Mouse (Mus musculus): ENCODE data around the gene Vash1. TPM values are rescaled to one million over a fixed set of nuclear protein-coding genes. Genes with fewer than 3 reads are reported as not detected.

The Vash1 gene
- polyA plus RNA-seq, 2 experiments = 11.3 to 14.5 TPM

- no peak overlapping the region for H3K4me3 ChIP-seq (replicated peaks; ENCODE audit: low read length)
- H3K9ac ChIP-seq (ENCODE audit: low read depth, low read length, severe bottlenecking) = no peak overlapping the region
- no peak for ATAC-seq (ENCODE audit: low FRiP score, low read depth)
- H3K36me3 ChIP-seq (ENCODE audit: control insufficient read depth, insufficient read depth, low read length) = 0 out of 2 replicates have a peak, but pooled peaks cover 4% of the 10 kb centered on the region
- no peaks in the 10 kb centered on the region for H3K9me3 ChIP-seq (ENCODE audit: control insufficient read depth, low read length)
- TF ChIP-seq POLR2A (IDR thresholded peaks at IDR 0.05; ENCODE audit: borderline replicate concordance, extremely low read depth, insufficient read depth, insufficient read length) = no peak
- no peak overlapping the region for H3K27ac ChIP-seq (replicated peaks; ENCODE audit: low read depth, low read length)
- 89% methylated on average over 4 of the region's 4 CpGs for WGBS
- DNase-seq (ENCODE audit: low spot score) = no peak
- no peaks in the 10 kb centered on the region for H3K27me3 ChIP-seq (ENCODE audit: control insufficient read depth, insufficient read depth, low read length)
- H3K4me1 ChIP-seq (ENCODE audit: control insufficient read depth, insufficient read depth, low read length) = no peaks in the 10 kb centered on the region; the same call in 1 of the 2 replicates
- no peak overlapping the region for H3K4me2 ChIP-seq (replicated peaks; ENCODE audit: low read depth, low read length, severe bottlenecking)
These were observed 23.0 kb downstream of the Vash1 start for GRCm38 (mm10) chr12:86701491-86701890.

- Histone ChIP-seq H3K27me3 (ENCODE audit: control insufficient read depth, insufficient read depth, low read length) (no peaks in the 10 kb centered on the region), H3K27ac (replicated peaks; ENCODE audit: low read depth, low read length) (no peak overlapping the region), H3K4me1 (ENCODE audit: control insufficient read depth, insufficient read depth, low read length) (no peaks in the 10 kb centered on the region; the same call in 1 of the 2 replicates), H3K4me2 (replicated peaks; ENCODE audit: low read depth, low read length, severe bottlenecking) (no peak overlapping the region), H3K9me3 (ENCODE audit: control insufficient read depth, low read length) (no peaks in the 10 kb centered on the region), H3K36me3 (ENCODE audit: control insufficient read depth, insufficient read depth, low read length) (0 out of 2 replicates have a peak, but pooled peaks cover 4% of the 10 kb centered on the region), H3K9ac (ENCODE audit: low read depth, low read length, severe bottlenecking) (no peak overlapping the region), H3K4me3 (replicated peaks; ENCODE audit: low read length) (no peak overlapping the region)
- ATAC-seq (ENCODE audit: low FRiP score, low read depth) (no peak), DNase-seq (ENCODE audit: low spot score) (no peak)
- WGBS = 87% methylated on average over 3 of the region's 3 CpGs
- TF ChIP-seq POLR2A (IDR thresholded peaks at IDR 0.05; ENCODE audit: borderline replicate concordance, extremely low read depth, insufficient read depth, insufficient read length) = no peak
These were observed 24.2 kb downstream of the Vash1 start for GRCm38 (mm10) chr12:86702690-86703089.

- Histone ChIP-seq H3K9ac (ENCODE audit: low read depth, low read length, severe bottlenecking) (no peak overlapping the region), H3K27ac (replicated peaks; ENCODE audit: low read depth, low read length) (no peak overlapping the region), H3K4me2 (replicated peaks; ENCODE audit: low read depth, low read length, severe bottlenecking) (no peak overlapping the region), H3K36me3 (ENCODE audit: control insufficient read depth, insufficient read depth, low read length) (0 out of 2 replicates have a peak, but pooled peaks cover 4% of the 10 kb centered on the region), H3K4me3 (replicated peaks; ENCODE audit: low read length) (no peak overlapping the region), H3K27me3 (ENCODE audit: control insufficient read depth, insufficient read depth, low read length) (no peaks in the 10 kb centered on the region), H3K4me1 (ENCODE audit: control insufficient read depth, insufficient read depth, low read length) (no peaks in the 10 kb centered on the region), H3K9me3 (ENCODE audit: control insufficient read depth, low read length) (no peaks in the 10 kb centered on the region)
- WGBS = 76% methylated on average over 5 of the region's 5 CpGs
- ATAC-seq (ENCODE audit: low FRiP score, low read depth) = no peak
- DNase-seq (ENCODE audit: low spot score) = no peak
- no peak for TF ChIP-seq POLR2A (IDR thresholded peaks at IDR 0.05; ENCODE audit: borderline replicate concordance, extremely low read depth, insufficient read depth, insufficient read length)
These were observed 27.3 kb downstream of the Vash1 start for GRCm38 (mm10) chr12:86705843-86706242.

- H3K9ac ChIP-seq (ENCODE audit: low read depth, low read length, severe bottlenecking) = no peak overlapping the region
- no peak overlapping the region for H3K4me2 ChIP-seq (replicated peaks; ENCODE audit: low read depth, low read length, severe bottlenecking)
- H3K36me3 ChIP-seq (ENCODE audit: control insufficient read depth, insufficient read depth, low read length) = peaks cover 12% of the 10 kb centered on the region
- H3K4me1 ChIP-seq (ENCODE audit: control insufficient read depth, insufficient read depth, low read length) = no peaks in the 10 kb centered on the region
- H3K4me3 ChIP-seq (replicated peaks; ENCODE audit: low read length) = no peak overlapping the region
- WGBS = 74% methylated on average over 5 of the region's 5 CpGs
- ATAC-seq (ENCODE audit: low FRiP score, low read depth) = no peak
- no peaks in the 10 kb centered on the region for H3K27me3 ChIP-seq (ENCODE audit: control insufficient read depth, insufficient read depth, low read length)
- H3K27ac ChIP-seq (replicated peaks; ENCODE audit: low read depth, low read length) = no peak overlapping the region
- no peak for DNase-seq (ENCODE audit: low spot score)
- no peak for TF ChIP-seq POLR2A (IDR thresholded peaks at IDR 0.05; ENCODE audit: borderline replicate concordance, extremely low read depth, insufficient read depth, insufficient read length)
- no peaks in the 10 kb centered on the region for H3K9me3 ChIP-seq (ENCODE audit: control insufficient read depth, low read length)
These were observed 35.5 kb downstream of the Vash1 start for GRCm38 (mm10) chr12:86714026-86714425.

GRCm38 (mm10) chr12:86715401-86715800, 36.9 kb downstream of the Vash1 start:
- Histone ChIP-seq H3K9ac (ENCODE audit: low read depth, low read length, severe bottlenecking) (no peak overlapping the region), H3K36me3 (ENCODE audit: control insufficient read depth, insufficient read depth, low read length) (peaks cover 12% of the 10 kb centered on the region), H3K27me3 (ENCODE audit: control insufficient read depth, insufficient read depth, low read length) (no peaks in the 10 kb centered on the region), H3K27ac (replicated peaks; ENCODE audit: low read depth, low read length) (no peak overlapping the region), H3K4me2 (replicated peaks; ENCODE audit: low read depth, low read length, severe bottlenecking) (no peak overlapping the region), H3K4me1 (ENCODE audit: control insufficient read depth, insufficient read depth, low read length) (peaks cover 6% of the 10 kb centered on the region; the same call in 1 of the 2 replicates), H3K4me3 (replicated peaks; ENCODE audit: low read length) (no peak overlapping the region), H3K9me3 (ENCODE audit: control insufficient read depth, low read length) (no peaks in the 10 kb centered on the region)
- WGBS = 52% methylated on average over 5 of the region's 5 CpGs
- no peak for ATAC-seq (ENCODE audit: low FRiP score, low read depth)
- no peak for DNase-seq (ENCODE audit: low spot score)
- no peak for TF ChIP-seq POLR2A (IDR thresholded peaks at IDR 0.05; ENCODE audit: borderline replicate concordance, extremely low read depth, insufficient read depth, insufficient read length)

- TF ChIP-seq POLR2A (IDR thresholded peaks at IDR 0.05; ENCODE audit: borderline replicate concordance, extremely low read depth, insufficient read depth, insufficient read length) = no peak
- Histone ChIP-seq H3K9me3 (ENCODE audit: control insufficient read depth, low read length) (no peaks in the 10 kb centered on the region), H3K36me3 (ENCODE audit: control insufficient read depth, insufficient read depth, low read length) (peaks cover 16% of the 10 kb centered on the region), H3K4me2 (replicated peaks; ENCODE audit: low read depth, low read length, severe bottlenecking) (no peak overlapping the region), H3K4me1 (ENCODE audit: control insufficient read depth, insufficient read depth, low read length) (peaks cover 6% of the 10 kb centered on the region; the same call in 1 of the 2 replicates), H3K4me3 (replicated peaks; ENCODE audit: low read length) (no peak overlapping the region), H3K27ac (replicated peaks; ENCODE audit: low read depth, low read length) (no peak overlapping the region), H3K9ac (ENCODE audit: low read depth, low read length, severe bottlenecking) (no peak overlapping the region), H3K27me3 (ENCODE audit: control insufficient read depth, insufficient read depth, low read length) (no peaks in the 10 kb centered on the region)
- ATAC-seq (ENCODE audit: low FRiP score, low read depth) (no peak), DNase-seq (ENCODE audit: low spot score) (no peak)
- WGBS = 91% methylated on average over 11 of the region's 11 CpGs
These were observed 38.5 kb downstream of the Vash1 start for GRCm38 (mm10) chr12:86716962-86717361.
